Mouse (Mus musculus) lung, postnatal 36 days (tissue): ENCODE data around the gene Aldh6a1.

Experiments used
- DNase-seq: peaks from one replicate; pipeline ENCODE4 v3.0.0; 2022; ENCODE audit warnings: mixed read lengths

The Aldh6a1 gene

GRCm38 (mm10) chr12:84408819-84409507 is 41.8 kb downstream of the Aldh6a1 start, which contains the start of the genes Entpd5 and Bbof1:
Gene Entpd5, minus strand, starts transcription at chr12:84409029.
Gene Bbof1, plus strand, starts transcription at chr12:84409071.
- peak; percentile 92 for DNase-seq

- DNase-seq = peak; percentile 59
Observed at GRCm38 (mm10) chr12:84407874-84408818, 42.7 kb downstream of the Aldh6a1 start.

- DNase-seq = no peak
Observed at GRCm38 (mm10) chr12:84407259-84407658, 43.5 kb downstream of the Aldh6a1 start.

- DNase-seq = no peak
Observed at GRCm38 (mm10) chr12:84404541-84404940, 46.3 kb downstream of the Aldh6a1 start.

GRCm38 (mm10) chr12:84402923-84403322 is 47.9 kb downstream of the Aldh6a1 start:
- no peak for DNase-seq

- no peak for DNase-seq
Observed at GRCm38 (mm10) chr12:84400653-84401052, 50.2 kb downstream of the Aldh6a1 start.

GRCm38 (mm10) chr12:84400068-84400467 is 50.7 kb downstream of the Aldh6a1 start:
- no peak for DNase-seq

GRCm38 (mm10) chr12:84399663-84400062 is 51.1 kb downstream of the Aldh6a1 start:
- peak; percentile 27 for DNase-seq

- DNase-seq = peak; percentile 12
Observed at GRCm38 (mm10) chr12:84399135-84399534, 51.7 kb downstream of the Aldh6a1 start.

- no peak for DNase-seq
Observed at GRCm38 (mm10) chr12:84398629-84399028, 52.2 kb downstream of the Aldh6a1 start.

- no peak for DNase-seq
Observed at GRCm38 (mm10) chr12:84397685-84398084, 53.1 kb downstream of the Aldh6a1 start.

GRCm38 (mm10) chr12:84396947-84397679 is 53.7 kb downstream of the Aldh6a1 start:
- DNase-seq = no peak

GRCm38 (mm10) chr12:84393847-84394246 is 57.0 kb downstream of the Aldh6a1 start:
- DNase-seq = no peak

- no peak for DNase-seq
Observed at GRCm38 (mm10) chr12:84392681-84393080, 58.1 kb downstream of the Aldh6a1 start.

- no peak for DNase-seq
Observed at GRCm38 (mm10) chr12:84390336-84390735, 60.5 kb downstream of the Aldh6a1 start.

- DNase-seq = peak; percentile 14
Observed at GRCm38 (mm10) chr12:84388774-84389400, 61.9 kb downstream of the Aldh6a1 start.

- DNase-seq = peak; percentile 47
Observed at GRCm38 (mm10) chr12:84388097-84388496, 62.7 kb downstream of the Aldh6a1 start.

- DNase-seq = no peak
Observed at GRCm38 (mm10) chr12:84385408-84385807, 65.4 kb downstream of the Aldh6a1 start.

- peak; percentile 70 for DNase-seq
Observed at GRCm38 (mm10) chr12:84384644-84385081, 66.1 kb downstream of the Aldh6a1 start.

GRCm38 (mm10) chr12:84382369-84382768 is 68.4 kb downstream of the Aldh6a1 start:
- no peak for DNase-seq
